Mouse (Mus musculus) brain, embryonic 14.5 days (tissue): ENCODE measurements at regions not wholly inside any gene's neighbourhood (a gene's known extent, or its start where the extent isn't known, plus 50 kb on each side); places are given as distances from the start of the nearest gene placed in this dataset.

Experiments
- CTCF ChIP-seq: fragments of 200-500 bp; IDR thresholded peaks from 2 replicates; pipeline ENCODE4 v1.5.1; 2012; ENCODE audit warnings: inconsistent platforms, mild to moderate bottlenecking, moderate library complexity, borderline replicate concordance; ENCODE audit not compliant: insufficient read depth, insufficient read length; ENCODE audit errors: extremely low read depth
- POLR2A ChIP-seq: fragments of 200-500 bp; IDR thresholded peaks from 2 replicates; pipeline ENCODE4 v1.6.1; 2012; ENCODE audit warnings: mild to moderate bottlenecking, inconsistent platforms, borderline replicate concordance; ENCODE audit not compliant: poor library complexity, insufficient read depth, insufficient read length, severe bottlenecking; ENCODE audit errors: extremely low read depth

GRCm38 (mm10) chr1:157715632-157716031 is 209.1 kb downstream of the Sec16b start:
- TF ChIP-seq CTCF (no peak), POLR2A (no peak)
